Mouse (Mus musculus) thymus, postnatal 36 days (tissue): ENCODE measurements around the gene Cast.

Source experiments
- DNase-seq, 2 experiments: peaks; one replicate each; pipeline ENCODE4 v3.0.0; 2022; ENCODE audit warnings: mixed read lengths in 2 of 2

Cast gene

DNA sequence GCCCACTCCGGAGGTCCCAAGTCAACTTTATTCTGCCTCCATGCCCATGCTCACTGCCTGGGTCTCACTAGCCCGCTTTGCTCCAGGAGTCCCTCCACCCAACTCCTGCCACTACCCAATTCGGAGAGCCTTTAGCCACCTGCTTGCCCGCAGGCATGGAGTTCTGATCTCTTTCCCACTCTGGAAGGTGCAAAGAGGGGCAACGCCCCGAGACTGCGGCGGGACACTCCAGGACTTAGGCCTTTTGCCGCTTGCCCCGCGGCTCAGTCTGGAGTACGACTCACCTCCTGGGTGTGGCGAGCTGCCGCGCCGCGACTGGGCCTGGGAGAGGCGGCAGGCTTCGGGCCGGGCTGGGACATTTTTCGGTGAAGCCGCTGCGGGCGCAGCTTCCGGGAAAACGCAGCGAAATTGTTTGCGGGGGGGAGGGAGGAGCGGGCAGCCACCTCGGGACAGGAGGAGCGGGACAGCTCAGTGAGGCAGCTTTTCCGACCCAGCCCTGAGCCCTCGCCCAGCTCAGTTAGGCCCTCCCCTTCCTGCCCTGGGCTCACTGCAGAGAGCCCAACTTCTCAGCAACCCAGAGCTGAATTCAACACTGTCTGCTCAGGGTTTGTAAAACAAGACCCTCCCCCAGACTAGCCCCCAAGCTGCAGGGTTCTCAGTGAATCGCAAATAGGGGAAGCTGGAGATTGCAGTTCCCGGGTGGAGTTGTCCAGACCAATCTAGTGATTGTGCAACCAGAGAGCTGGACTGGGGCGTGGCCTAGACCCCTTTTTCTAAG lies at the start of gene Cast:
Gene Cast (minus strand): TSS at position 659 of the 778 bp plus-strand sequence.
- peak; percentile 65 to 74 for DNase-seq

DNA sequence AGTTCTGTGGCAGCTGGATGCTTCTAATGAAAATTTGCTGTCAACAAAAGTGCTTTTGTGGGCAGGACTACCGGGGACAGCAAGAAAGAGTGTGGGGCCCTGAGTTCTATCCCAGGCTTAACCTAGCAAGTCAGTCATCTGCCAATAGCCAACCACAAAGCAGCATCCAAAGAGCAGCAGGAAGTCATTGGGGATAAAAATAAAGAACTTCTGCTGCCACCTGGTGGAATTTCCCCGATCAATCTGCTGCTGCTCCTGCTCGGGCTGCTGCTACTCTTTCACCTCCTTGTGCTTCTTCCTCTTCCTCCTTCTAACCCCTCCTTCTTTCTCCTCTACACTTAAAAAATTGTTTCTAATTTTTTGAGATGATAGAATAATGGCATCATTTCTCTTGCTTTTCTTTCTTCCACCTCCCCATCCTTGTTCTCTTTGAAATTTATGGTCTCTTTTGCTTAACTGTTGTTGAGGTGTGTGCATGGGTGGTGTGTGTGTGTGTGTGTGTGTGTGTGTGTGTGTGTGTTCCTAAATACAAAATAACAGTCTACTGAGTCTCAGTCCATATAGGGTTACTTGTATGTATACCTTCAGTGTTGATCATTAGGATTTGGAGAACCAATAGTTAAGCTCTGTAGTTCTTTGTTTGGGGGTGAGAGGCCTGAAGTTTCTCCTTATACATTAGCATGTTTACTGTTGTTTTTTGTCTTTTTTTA lies 45.9 kb upstream of the Cast start:
- peak; percentile 71 to 73 for DNase-seq

DNA sequence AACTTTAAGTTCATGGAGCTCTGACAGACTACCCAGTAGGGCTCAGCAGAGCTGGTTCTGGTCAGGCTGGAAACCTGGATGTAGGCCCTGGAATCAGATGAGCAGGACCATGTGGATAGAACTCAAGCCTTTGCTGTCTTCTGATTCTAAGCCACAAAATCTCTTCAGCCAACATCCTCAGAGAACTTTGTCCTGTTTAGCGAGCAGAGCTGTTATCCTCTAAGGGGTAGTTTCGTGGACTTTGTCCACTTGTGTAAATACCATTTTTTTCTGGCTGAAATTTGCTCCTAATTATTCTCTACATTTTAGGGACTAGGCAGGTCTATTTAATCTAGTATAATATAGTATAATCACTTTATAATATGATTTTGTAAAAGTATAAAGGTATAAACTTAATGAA lies 42.2 kb upstream of the Cast start:
- DNase-seq = no peak

DNA sequence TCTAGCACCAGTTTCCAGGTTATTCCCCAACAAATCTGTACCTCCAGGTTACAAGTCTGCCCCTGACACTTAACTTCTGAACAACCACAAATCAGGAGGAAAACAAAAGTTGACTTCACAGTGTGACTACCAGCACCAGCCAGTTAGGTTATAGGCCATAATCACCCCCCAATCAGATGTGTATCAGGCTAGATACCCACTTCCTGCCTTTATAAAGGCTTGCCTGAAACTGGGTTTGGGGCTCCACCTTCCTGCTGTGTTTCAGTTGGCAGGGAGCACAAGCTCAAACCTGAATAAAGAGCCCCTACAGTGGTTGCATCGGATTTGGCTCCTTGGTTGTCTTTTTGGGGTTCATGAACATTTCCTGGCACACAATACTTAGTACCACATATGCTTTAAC lies 37.3 kb upstream of the Cast start:
- peak; percentile 9 to 14 for DNase-seq

DNA sequence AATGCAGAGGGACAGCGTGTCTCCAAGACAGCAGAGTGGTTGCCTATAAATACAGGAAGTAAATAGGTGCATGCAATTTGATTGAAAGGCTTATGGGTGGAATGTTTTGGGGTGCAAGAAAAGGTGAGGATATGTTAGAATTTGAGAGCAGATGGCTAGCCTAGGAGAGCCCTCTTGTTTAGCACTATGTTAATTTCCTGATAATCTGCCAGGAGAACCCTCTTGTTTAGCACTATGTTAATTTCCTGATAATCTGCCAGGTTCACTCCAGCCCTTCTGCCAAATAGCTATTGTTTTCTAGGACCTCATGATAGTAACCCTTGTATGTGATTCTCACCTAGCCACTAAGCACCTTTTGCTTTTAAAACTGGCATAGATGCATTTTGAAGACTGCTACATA lies 25.9 kb upstream of the Cast start:
- DNase-seq = no peak

DNA sequence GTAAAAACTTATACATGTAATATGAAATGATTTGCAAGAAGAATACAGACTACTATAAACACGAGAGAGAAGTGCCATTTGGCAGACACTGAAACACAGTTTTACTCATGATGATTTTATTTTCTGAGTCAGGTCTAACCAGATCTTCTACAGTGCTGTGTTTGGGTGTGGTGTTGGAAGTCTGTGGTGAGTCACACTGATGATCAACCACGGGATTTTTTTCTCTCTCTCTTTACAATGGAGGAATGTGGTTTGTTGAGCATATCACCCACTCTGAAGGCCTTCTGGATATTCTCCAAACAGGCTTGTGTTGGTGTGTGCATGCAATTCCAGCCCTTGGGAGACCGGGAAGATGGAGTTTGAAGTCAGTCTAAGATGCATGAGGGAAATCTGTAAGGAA lies 13.5 kb upstream of the Cast start:
- DNase-seq = no peak

DNA sequence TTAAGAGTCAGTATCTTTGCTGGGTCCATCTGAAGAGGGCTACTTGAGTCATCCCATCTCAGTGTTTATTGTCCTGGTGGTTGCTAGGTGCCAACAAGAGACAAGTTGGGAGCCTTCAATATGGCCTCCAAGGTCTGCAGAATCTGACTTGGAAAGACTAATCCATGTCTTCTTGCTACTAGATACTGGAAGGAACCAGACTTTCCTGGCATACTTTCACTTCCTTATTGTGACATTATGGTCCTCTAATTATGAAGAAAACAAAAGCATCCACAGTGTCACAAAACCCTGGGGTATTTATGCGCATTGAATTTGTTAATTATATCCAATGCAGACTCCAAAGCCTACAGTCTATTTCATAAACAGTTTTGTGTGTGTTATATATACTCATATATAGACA lies 7.1 kb upstream of the Cast start:
- DNase-seq = no peak

DNA sequence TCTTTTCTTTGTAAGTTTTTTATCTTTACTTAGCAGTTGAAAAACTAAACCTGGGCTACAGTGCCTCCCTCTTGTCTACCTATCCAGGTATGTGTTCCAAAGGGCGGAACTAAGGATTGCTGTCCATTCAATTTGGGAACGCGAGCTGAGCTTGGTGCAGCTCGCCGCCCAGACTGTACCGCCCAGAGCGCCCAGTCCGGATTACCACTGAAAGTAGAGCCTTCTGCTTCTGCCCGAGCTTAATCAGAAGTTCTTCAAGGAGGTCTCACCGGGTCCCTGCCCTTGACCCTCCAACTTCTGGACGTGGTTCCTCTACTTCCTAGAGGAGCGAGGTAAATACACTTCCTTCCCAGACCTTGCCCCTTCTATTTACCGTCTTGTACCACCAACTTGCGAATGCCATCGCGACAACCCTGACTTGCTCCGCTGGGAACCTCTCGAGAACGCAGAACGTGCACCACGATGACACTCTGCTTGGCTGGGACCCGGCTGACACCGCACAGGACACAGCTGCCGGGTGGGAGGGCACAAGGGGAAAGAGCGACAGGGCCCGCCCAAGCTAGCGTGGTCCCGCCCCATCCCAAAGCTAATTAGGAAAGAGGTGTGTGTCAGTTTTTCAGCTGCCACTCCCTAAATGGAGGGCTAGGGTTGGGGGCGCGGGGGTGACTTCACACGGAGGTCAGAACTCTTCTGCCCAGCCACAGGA lies 1.0 kb downstream of the Cast start:
- DNase-seq = peak; percentile 83 to 88

DNA sequence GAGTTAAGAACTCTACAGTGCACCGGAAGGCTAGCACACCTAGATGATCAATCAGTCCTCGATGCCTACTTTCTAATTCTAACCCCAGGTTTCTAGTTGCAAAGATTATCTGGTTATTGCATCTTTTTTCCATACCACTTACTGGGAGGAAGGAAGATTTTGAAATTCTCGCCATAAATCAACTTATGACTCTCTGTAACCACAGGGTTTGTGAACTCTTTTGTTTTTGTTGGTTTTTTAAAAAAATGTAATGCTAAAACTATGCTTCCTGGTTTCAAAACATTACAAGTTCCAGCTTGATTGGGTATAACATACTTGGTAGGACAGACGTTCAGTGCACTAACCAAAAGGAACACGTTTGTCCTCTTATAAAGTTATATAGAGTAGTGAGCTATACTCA lies 1.7 kb downstream of the Cast start:
- no peak for DNase-seq

DNA sequence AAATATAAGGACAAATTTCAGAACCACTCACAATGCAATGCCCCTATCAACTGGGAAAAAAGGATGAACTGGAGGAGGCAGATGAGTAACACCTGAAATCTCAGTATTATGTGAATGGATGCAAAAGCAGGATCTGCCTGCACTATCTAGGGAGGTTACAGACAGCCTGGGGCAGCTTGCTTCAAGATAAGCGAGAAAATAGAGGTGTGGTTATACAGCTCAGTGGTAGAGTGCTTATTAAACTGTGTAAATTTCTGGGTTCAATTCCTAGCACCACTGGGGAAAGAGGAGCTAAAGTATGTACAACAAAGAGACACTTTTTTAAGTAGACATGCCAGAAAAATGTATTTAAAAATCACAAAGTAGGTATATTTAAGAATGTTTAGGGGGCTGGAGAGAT lies 14.2 kb downstream of the Cast start:
- DNase-seq = no peak

DNA sequence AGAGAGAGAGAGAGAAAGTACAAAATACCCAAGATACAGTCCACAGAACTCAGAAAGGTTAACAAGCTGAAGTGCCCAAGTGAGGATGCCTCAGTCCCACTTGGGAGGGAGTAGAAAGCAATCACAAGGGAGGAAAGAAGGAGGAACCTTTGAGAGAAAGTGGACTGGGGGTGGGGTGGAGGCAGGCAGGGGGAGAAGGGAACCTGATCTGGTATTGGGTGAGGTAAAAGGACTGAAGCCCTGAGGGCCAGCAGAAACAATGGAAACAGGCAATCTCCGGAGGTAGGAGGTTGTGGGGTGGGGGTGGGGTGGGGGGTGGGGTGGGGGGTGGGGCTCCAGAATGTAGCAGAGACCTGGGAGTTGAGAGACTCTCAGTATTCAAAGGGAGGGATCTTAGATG lies 20.9 kb downstream of the Cast start:
- no peak for DNase-seq

DNA sequence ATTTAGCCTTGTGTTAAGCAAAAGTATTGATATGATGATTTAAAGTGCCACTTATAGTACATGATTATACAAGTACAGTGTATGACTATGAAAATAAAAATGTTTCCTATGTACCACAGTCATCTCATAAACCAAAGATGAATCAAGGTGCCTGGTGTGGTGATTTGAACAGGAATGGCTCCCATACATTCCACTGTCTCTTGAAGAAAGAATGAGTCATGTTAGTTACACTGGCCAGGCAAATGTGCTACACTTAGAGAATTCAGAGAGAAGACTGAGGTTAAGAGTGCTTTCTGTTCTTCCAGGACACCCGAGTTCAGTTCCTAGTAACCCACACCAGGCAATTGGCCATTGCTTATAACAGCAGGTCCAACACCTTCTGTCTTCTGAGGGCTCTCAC lies 36.5 kb downstream of the Cast start:
- no peak for DNase-seq

DNA sequence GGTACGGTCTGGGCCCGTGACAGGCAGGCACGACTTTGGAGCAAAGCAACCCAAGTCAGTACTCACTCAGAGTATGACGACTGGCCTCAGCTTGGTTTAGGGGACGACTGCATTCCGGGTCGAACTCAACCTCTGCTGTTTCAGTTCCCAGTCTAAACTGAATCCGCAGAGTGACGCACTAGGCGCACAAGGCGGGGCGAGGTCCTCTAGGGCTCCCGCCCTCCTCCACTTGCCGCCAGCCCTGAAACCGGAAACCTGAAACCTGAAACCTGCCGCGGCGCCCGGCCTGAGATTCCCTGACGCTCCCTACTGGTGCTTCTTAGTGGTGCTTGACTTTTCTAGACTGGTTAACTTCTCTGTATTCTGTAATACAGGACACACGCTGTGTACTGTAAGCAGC lies 38.1 kb downstream of the Cast start:
- DNase-seq = peak; percentile 87 to 90

DNA sequence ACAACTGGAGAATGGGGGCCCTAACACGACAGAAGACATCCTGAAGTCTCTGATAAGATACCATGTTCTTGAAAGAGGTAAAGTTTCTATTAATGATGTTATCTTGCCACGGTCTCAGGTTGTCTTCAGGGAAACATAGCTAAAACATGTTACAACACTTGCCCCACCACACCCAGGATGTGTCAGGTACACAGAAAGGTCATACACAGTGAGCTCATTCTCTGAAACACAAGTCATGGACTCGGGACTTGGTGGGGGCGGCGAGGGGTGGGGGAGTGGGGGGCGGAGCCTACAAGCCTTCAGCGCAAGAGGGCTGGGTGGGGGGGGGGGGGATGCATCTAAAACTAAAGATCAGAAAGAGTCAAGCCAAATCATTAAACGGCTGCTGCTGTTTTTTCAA lies 38.7 kb downstream of the Cast start:
- DNase-seq = peak; percentile 7 to 11

DNA sequence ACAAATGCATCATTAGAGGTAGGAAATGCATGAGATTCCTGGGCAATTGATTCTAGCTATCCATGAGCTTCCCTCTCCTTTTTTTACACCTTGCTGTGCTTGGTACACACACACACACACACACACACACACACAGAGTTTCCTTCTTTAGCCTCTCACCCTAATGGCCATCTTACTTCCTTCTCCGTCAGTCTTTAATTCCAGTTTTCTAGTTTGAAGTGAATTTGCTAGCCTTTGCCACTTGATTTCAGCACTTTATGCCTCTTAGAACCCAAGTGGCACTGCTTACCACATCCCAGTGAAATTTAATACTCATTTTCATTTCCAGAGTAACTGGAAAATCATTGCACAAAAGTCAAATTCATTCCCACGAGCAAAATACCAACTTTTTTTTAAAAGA lies 41.4 kb downstream of the Cast start:
- no peak for DNase-seq

DNA sequence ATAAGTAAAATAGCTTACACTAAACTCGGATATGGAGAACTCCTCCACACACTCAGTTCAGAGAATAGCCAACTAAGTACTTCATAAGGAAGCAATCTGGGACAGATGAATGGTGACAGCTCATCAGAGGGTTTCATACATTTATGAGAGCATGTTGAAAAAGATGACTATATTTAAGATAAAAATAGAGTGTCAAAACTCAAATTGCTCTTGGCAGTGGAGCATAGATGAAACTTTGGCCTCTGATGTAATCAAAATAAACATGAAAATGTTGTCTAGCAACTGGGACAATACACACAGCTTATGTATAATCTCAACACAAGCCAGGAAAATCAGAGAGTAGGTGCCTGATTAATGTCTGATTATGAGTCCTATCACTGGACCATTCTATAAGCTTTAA lies 45.9 kb downstream of the Cast start:
- DNase-seq = no peak

DNA sequence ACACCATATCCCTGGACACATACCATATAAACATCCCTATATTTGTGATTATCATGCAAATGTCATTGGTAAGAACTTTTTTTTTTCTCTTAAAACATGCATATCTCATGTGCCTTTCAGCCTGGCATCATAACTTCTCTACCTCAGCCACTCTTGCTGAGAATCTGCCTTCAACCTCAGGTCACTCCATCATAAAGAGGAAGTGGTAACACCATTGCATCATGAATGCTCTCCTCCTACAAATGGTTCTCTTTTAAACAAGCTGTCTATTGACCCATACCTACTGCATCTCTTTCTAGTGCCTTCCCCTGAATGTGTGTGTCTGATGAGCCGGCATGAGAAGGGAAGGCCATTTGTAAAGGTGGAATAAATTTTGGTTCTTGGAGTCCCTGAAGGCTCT lies 49.5 kb downstream of the Cast start:
- no peak for DNase-seq

DNA sequence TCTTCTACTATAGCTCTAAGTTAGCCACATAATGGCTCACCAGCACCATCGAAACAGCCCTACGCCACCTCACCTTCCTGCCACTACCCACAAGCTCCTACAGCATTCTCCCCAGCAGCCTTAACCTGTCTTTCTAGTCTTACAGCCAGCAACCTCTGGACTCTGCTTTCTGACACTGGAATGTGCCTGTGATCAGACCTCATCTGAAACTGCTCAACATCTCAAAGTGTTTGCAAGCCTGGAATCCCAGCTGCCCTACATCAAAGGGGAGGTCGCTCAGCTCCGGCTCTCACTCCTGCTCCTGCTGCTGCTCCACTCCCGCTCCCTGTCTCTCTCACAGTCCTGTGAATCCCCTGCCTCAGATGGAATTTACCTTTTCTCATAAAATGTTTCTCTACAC lies 65.4 kb downstream of the Cast start:
- DNase-seq = no peak

DNA sequence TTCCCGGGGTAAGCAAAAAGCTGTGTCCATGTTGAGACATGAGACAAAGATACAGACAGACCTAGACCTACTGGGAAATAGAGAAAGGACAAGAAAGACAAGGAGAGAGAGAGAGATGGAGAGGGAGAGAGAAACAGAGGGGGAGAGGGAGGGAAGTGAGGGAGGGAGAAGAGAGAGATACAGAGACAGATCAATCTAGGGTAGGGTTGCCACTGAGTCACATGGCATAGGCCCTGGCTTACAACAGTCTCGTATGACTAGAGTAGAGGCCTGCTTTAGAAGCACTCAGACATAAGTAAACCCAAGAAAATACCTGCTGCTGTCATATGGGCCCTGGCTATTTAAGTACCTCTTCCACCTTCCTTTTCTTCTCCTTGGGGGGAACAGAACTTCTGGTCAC lies 72.2 kb downstream of the Cast start:
- DNase-seq = no peak

DNA sequence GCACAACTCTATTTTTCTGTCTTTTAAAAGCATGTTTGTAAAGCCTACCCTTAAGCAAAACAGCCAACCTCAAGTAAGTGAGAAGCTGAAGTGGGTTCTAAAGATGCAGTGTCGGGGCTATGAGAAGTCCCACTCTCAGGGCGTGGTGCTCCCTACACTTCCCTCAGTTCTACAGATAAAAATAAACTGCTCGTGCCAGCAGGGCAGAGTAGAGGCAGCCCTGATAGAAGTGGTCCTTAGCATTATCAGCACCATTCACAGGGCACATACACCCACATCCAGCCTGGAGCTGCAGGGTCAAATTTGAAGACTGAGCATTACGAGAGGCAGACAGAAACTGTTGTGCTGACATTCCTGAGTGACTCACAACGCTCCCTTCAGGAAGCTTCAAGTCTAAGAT lies 72.8 kb downstream of the Cast start:
- DNase-seq = no peak

DNA sequence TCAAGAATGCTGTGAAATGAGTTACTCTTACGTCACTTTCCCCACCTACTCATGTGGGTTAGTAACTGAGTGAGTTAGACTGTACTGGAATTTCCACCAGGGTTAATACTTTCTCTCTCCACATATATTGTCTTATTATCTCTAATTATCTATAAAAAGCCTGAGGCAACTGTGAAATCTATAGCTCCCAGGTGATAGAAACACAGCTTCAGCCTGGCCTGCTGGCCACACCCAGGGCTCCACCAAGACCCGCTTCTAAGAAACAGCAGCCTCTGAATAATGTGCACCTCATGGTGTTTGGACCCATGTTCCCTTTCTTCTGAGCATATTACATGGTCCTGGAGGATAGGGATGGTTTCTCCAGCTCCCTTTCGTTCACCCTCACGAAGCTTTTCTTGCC lies 74.9 kb downstream of the Cast start:
- no peak for DNase-seq

DNA sequence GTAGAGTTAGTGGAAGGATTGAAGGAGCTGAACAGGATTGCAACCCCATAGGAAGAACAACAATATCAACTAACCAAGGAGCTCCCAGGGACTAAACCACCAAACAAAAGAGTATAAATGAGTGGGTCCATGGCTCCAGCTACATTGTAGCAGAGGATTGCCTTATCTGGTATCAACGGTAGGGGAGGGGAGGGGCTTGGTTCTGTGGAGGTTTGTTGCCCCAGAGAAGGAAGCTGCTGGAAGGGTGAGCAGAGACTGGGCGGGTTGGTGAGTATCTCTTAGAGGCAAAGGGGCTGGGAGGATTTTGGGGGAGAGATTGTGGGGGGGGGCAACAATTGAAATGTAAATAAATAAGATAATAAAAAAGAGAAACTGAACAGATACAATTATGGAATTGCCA lies 89.6 kb downstream of the Cast start:
- no peak for DNase-seq

DNA sequence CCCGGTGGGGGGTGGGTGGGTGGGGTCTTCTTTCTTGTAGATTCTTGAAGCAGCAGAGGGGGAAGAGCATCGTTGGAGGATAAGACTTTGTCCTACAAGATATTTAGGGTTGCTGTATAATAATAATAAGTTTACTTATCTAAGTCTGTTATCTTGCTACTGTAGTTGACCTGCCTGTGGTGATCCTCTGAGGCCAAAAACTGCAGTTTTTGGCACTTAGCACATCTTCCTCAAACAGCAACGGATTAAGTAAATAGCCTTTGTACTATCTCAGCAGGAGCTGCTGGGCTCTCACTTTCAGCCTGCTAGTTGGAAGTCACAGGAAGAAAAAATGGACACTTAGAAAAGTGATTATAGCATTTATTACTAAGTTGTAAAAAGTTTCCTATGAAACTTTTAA lies 112.4 kb downstream of the Cast start:
- no peak for DNase-seq
